Mouse (Mus musculus) cerebellum, adult 8-10 months (tissue): ENCODE measurements around the gene Ifrd1.
"Not testable (repeated sequence)": the region's sequence is repeated elsewhere in the genome, so short reads cannot be mapped to it uniquely, and the experiment has no call there.

Experiments
- DNase-seq: peaks from one replicate; pipeline ENCODE4 v3.0.0; 2022

Ifrd1 gene

DNA sequence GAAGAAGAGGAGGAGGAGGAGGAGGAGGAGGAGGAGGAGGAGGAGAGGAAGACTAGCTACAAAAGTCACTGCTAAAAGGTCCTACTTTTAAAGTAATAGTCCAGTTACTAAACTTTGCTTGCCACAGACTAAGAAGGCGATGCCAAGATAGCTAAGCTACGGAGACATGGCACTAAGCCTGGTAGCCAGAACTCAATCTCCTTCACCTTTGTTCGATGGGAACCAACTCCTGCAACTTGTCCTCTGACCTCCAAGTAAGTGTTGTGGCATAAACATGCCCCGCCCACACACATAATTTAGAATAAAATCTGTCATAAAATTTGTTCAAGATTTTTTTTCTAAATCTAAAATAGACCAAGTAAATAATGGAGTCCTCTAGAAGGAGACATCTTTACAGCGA, 50.3 kb downstream of the Ifrd1 start:
- DNase-seq: no peak

DNA sequence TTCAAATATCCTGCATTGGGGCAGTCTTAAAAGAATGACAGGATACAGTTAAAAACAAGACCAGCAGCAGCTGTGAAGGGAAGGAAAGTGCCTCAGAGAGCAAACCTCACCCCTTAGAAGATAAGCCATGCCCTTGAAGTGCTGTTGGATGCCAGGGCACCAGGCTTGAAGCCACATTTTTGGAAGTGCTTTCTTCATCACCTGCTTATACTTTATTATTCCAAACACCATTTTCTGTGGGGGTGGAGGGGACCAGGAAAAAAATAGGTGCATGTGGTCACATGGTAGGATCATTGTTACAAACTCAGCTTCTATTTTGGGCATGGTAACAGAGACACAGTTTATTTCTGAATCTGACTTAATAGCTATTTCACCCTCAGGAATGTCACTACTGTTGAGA, 50.8 kb downstream of the Ifrd1 start:
- no peak for DNase-seq

DNA sequence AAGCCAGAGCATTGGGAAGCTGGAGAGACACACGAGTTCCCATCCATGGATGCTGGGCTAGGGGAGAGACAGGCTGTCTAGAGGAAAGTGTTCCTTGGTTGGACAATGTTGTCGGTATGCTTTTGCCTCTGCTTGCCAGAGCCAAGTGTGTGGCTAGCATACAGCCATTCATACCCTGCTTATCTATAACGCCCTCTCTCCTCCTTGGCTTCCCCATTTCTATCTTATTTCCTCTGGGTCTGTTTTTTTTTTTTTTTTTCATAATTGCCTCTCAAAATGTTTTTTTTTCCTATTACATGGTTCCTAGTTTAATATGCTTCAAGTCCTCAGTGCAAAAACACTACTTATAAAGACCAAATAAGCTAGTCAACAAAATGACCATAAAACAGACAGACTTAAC, 62.8 kb downstream of the Ifrd1 start:
- no peak for DNase-seq

DNA sequence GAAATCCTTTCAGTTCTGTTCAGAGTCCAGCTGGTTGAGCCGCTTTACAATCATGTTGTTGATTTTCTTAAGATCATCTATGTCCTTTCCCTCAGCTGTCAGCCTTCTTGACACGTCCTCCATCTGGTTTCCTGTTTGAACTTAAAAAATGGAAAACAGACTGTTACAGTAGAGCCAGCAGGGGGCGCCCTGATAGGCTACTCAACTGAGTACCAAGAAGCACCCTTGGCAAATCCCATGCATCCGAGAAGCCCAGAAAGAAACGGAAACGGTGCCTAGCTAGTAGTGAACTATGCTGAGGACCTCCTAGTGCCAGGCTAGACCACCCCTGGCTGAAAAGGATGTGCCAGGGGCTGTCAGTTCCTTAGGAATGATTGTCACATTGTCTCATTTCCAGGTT, 71.2 kb downstream of the Ifrd1 start:
- DNase-seq: no peak

DNA sequence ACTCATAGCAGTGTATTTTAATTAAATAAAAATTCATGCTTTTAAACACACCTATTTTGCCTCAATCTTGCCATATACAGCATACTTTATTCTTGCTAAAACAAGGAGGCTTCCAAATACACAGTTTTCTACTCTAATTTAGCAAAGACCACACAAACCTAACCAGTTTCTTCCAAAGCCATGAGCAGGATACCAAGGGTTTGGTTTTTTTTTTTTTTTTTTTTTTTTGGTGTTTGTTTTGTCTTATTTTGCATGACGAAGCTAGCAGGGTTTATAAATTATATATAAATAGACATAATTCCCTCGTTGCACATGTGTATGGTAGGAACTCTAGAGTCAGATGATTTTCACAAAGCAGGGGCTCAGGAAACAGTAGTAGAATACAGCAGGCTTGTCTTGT, 72.1 kb downstream of the Ifrd1 start:
- DNase-seq: no peak

DNA sequence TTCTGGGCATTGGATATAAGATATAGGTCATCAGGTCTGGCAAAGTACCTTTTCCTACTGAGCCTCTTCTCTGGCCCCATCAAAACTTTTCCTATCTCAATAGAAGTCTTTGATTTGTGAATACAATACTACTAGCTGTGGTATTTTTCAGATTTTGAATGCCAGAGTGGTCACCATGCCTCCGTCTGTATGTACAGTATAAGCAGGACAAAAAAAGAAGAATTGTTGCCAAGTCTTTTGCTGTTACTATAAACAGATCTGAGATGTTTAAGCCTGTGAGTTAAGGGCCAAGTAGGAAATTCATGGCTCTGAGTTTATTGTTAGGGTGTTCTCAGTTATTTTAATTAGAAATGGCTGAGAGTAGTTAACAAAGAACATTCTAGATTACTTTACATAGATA, 73.1 kb downstream of the Ifrd1 start:
- DNase-seq: not testable (repeated sequence)

DNA sequence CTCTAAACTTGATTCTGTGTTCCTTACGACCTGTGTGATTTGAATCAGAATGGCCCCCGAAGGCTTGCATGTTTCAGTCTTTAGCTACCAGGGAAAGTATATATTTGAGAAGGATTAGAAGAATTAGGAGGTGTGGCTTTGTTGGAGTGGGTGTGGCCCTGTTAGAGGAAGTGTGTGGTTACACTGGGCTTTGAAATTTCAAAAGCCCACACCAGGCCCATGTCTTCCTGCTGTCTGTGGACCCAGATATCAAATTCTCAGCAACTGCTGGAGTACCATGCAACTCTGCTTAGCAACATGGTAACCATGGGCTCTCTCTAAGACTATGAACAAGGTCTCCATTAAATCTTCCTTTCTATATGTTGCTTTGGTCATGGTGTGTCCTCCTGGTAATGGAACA, 76.7 kb downstream of the Ifrd1 start:
- DNase-seq: no peak

DNA sequence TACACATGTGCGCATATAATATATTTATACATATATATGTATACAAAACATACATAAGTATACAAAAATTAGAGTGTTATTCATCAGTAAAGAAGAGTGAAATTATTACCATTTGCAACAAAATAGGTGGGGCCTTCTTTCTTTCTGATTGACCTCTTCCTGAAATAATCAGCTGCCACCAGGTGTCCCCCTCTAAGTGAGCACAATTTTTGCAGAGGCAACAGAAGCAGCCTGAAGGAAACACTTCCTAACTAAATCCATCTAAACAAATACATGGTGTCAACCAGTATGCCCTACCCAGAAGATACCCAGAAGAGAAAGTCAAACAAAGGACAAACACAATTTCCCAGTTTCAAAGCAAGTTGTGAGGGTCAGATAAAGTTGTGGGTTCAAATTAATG, 78.6 kb downstream of the Ifrd1 start:
- no peak for DNase-seq

DNA sequence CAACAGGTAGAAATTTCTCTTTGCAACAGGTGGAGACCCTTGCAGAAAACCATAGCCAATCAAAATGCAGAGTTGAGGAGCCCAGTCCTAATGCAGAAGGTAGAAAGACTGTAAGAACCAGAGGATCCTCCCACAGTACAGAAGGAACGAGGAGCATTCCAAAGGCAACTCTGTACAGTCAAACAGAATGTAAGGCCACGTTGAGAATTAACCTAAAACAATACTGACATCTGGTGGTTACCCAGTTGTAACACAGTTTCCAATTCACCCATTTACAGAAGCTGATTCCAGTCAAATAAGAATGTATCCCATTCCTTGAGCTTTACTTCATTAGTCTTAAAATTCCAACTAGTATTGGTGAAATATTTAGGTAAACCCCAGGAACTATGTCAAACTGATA, 83.7 kb downstream of the Ifrd1 start:
- peak; percentile 12 for DNase-seq

DNA sequence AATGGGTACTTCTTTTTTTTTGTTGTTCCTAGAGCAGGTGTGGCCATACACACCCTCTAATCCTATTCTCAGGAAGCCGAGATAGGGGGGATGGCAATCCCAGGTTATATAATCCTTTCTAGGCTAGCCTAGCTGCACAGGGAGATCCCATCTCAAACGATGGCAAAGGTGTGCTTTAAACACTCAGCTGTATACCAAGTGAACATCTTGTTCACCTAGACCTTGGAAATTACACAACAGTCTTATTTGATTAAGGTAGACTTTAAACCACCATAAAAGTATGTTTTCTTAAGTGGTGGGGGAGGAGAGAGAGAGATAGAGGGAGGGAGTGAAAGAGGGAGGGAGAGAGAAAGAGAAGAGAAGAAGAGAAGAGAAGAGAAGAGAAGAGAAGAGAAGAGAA, 87.5 kb downstream of the Ifrd1 start:
- no peak for DNase-seq

DNA sequence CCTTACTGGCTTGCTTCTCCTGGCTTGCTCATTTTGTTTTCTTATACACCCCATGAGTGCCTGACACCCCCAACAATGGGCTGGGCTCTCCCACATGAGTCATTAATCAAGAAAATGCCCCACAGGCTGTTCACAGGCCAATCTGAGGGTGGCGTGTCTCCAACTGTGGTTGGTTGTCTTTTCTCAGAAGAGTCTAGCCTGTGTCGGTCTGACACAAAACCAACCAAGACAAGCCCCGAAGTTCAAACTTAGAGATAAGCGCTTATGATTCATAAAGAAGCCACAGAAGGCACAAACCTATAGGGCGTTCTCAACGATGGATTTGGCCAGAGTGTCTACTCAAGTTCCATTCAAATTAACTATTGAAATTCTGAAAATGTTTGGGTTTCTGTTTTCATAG, 94.1 kb downstream of the Ifrd1 start:
- no peak for DNase-seq

DNA sequence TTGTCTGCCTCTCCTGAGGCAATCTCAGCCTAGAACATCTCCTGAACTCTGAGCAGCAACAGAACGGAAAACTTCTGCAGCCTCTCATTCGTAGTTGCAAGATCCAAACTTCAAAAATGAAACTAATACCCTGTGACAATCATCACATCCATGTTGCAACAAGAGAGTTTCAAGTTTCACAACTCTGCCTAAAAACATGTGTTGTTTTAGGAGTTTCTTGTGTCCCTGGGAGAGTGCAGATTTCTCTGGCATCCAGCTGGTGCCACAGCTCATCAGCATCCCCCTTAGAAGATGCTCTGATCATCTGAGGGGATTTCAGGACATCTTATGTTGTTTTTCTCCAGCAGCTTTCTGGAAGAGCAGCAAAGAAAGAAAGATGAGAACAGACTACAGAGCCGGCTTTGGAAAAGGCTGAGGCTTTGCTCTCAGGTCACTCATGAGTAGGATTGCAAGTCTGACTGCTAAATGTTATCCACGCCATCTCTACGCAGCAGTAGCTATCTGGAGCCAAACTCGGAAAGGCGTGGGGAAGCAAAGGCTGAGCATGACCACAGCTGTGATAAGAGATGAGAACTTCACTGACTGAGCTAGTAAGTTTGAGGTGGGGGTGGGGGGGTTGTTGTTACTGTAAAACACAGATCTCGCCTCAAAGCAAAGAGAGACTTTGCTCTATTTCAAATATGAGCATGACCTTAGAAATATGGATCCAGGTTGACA, 95.8 kb downstream of the Ifrd1 start:
- no peak for DNase-seq
